Mouse (Mus musculus): ENCODE results near the gene Myrip.

GRCm38 (mm10) chr9:120275226-120275625 lies 26.1 kb upstream of the Myrip start:
- no peak for TF ChIP-seq POLR2A (IDR thresholded peaks at IDR 0.05; ENCODE audit: low read depth, low read length)
- TF ChIP-seq CTCF (conservative IDR thresholded peaks at IDR 0.05; ENCODE audit: insufficient read depth, insufficient read length, low read depth, low read length), result no peak
